Mouse (Mus musculus): ENCODE measurements at regions not wholly inside any gene's neighbourhood (a gene's known extent, or its start where the extent isn't known, plus 50 kb on each side); places are given as distances from the start of the nearest gene placed in this dataset.
A peak's percentile ranks its signal among the peaks of the same experiment; 100 is the strongest.

- no peak for DNase-seq (ENCODE audit: low spot score)
Measured at GRCm38 (mm10) chr14:72113377-72113993, 378.2 kb downstream of the Gm9195 start.

- no peak for DNase-seq (ENCODE audit: low spot score)
Measured at GRCm38 (mm10) chr14:72110689-72111088, 380.9 kb downstream of the Gm9195 start.

- DNase-seq (ENCODE audit: low spot score) = no peak
Measured at GRCm38 (mm10) chr14:72091579-72091978, 400.1 kb downstream of the Gm9195 start.

- no peak for DNase-seq (ENCODE audit: low spot score)
Measured at GRCm38 (mm10) chr14:72081473-72081872, 410.2 kb downstream of the Gm9195 start.

- no peak for DNase-seq (ENCODE audit: low spot score)
Measured at GRCm38 (mm10) chr14:72064111-72064812, 427.4 kb downstream of the Gm9195 start.

- no peak for DNase-seq (ENCODE audit: low spot score)
Measured at GRCm38 (mm10) chr14:72042881-72043236, 448.8 kb downstream of the Gm9195 start.

GRCm38 (mm10) chr14:72042112-72042880, 449.3 kb downstream of the Gm9195 start:
- DNase-seq (ENCODE audit: low spot score) = no peak

- no peak for DNase-seq (ENCODE audit: low spot score)
Measured at GRCm38 (mm10) chr14:72030396-72030795, 461.2 kb downstream of the Gm9195 start.

- no peak for DNase-seq (ENCODE audit: low spot score)
Measured at GRCm38 (mm10) chr14:72027362-72028020, 464.1 kb downstream of the Gm9195 start.

- no peak for DNase-seq (ENCODE audit: low spot score)
Measured at GRCm38 (mm10) chr14:72004371-72004770, 487.3 kb downstream of the Gm9195 start.

GRCm38 (mm10) chr14:72002205-72003138, 489.2 kb downstream of the Gm9195 start:
- no peak for DNase-seq (ENCODE audit: low spot score)

GRCm38 (mm10) chr14:71973016-71973415, 518.6 kb downstream of the Gm9195 start:
- DNase-seq (ENCODE audit: low spot score) = no peak

- DNase-seq (ENCODE audit: low spot score) = no peak
Measured at GRCm38 (mm10) chr14:71972521-71972920, 519.1 kb downstream of the Gm9195 start.

- no peak for DNase-seq (ENCODE audit: low spot score)
Measured at GRCm38 (mm10) chr14:71967646-71968045, 524.0 kb downstream of the Gm9195 start.

GRCm38 (mm10) chr14:71963389-71964169, 528.1 kb downstream of the Gm9195 start:
- DNase-seq (ENCODE audit: low spot score) = peak; percentile 34

- no peak for DNase-seq (ENCODE audit: low spot score)
Measured at GRCm38 (mm10) chr14:71948701-71949100, 542.9 kb downstream of the Gm9195 start.

- no peak for DNase-seq (ENCODE audit: low spot score)
Measured at GRCm38 (mm10) chr14:71937157-71937485, 554.5 kb downstream of the Gm9195 start.

GRCm38 (mm10) chr14:71936373-71937156, 555.1 kb downstream of the Gm9195 start:
- no peak for DNase-seq (ENCODE audit: low spot score)

GRCm38 (mm10) chr14:71915964-71916363, 575.7 kb downstream of the Gm9195 start:
- no peak for DNase-seq (ENCODE audit: low spot score)

- peak; percentile 62 for DNase-seq (ENCODE audit: low spot score)
Measured at GRCm38 (mm10) chr14:71910936-71911335, 580.7 kb downstream of the Gm9195 start.
